Mouse (Mus musculus): ENCODE measurements around the gene Olfr480. TPM values are rescaled to one million over a fixed set of nuclear protein-coding genes. Genes with fewer than 3 reads are reported as not detected.

Gene Olfr480
- total RNA-seq (2021) = not detected

DNA sequence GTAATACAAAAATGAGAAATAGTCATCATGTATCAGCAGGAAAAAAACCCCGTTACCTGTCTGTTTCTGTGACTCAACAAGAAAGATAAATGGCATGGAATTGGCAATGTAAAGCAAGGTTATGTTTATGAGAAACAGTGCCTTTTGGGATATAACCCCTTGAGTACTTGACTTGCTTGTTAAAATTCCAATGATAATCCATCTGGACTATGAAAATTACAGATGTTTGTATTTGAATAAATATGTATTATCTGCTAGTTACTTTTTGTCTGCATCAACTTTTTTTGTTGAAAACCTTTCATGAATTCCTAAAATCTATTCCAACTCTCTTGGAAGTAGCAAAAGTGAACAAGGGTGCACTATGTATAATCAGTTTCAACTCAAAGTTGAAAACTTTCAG, at the start of gene Olfr480:
TSS of gene Olfr480 (minus strand) at position 101 of the 400 bp plus-strand sequence.
- DNase-seq = no peak
- intact Hi-C loops (cut with DNase I) = no loop called here

DNA sequence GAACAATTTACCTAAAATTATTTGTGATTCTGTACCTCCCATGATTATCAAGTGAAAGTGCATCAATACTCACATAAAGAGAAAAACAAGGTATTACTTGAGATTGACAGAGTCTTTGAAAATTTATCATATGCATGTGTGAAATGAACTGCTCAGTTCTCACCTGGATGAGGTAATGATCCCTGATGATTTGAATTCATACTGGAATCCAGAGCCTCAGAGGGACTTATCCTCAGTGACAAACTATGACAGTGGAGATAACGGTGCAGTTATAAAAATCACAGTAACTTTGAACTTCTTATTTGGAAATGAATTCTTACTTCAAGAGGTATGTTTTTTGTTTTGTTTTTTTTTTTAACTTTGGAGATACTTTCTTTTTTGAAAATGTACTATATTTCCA, 33.4 kb upstream of the Olfr480 start, which contains the start of gene Olfr483:
TSS of gene Olfr483 (plus strand) at position 301 of the 400 bp plus-strand sequence.
- no peak for DNase-seq
- intact Hi-C loops (cut with DNase I) = no loop called here

DNA sequence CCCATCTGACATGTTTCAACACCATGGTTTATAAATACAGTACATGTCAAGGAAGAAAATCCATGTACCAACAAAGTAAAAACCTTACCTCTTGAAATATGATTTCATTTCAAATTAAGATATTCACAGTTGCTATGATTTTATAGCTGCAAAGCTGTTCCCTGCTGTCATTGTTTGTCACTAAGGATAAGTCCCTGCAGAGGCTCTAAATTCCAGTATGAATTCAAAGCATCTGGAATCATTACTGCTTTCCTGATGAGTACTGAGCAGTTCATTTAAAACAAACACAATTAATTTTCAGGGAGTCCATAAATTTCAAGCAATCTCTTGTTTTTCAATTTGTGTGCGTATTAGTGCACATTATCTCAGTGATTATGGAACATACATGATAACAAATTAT, 30.3 kb upstream of the Olfr480 start, which contains the start of gene Olfr482:
TSS of gene Olfr482 (minus strand) at position 101 of the 400 bp plus-strand sequence.
- DNase-seq = no peak
- intact Hi-C loops (cut with DNase I) = no loop called here

DNA sequence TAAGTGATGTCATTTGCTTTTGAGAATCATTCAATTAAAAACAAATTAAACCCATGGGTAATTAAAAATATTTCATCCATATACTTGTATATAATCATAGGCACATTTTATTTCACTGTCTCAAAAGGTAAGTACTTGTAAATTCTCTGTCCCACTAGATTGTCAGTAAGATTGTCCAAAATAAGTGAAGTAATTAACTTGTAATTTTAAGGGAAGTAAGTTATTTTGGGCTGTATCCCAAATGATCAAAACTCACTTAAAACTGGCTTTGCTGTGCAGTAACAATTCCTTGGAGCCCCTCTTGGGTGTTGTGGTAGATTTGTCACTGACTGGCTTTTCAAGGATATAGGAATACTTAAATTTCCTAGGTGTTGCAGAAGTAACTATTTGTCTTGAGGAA, 12.4 kb upstream of the Olfr480 start, which contains the start of gene Olfr481:
TSS of gene Olfr481 (plus strand) at position 301 of the 400 bp plus-strand sequence.
- intact Hi-C loops (cut with DNase I) = no loop called here
- DNase-seq = no peak

DNA sequence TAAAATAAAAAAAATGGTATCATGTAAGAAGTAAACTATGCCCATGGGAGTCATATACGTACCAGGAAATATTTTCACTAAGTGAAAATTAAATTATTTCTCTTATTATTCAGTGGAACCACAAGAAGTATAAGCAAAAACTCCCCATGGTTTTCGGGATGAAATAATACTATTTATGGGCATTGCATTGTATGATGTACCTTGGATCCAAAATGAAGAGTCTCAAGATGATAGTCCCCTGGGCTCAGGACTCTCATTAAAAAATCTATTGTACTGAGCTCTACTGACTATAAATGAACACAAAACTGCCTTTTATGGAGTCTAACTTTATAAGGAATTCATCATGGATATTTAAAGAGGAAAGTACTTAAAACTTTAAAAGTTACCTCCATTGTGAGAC, 16.8 kb downstream of the Olfr480 start, which contains the start of gene Olfr479:
TSS of gene Olfr479 (plus strand) at position 301 of the 400 bp plus-strand sequence.
- no peak for DNase-seq
- intact Hi-C loops (cut with DNase I) = no loop called here

DNA sequence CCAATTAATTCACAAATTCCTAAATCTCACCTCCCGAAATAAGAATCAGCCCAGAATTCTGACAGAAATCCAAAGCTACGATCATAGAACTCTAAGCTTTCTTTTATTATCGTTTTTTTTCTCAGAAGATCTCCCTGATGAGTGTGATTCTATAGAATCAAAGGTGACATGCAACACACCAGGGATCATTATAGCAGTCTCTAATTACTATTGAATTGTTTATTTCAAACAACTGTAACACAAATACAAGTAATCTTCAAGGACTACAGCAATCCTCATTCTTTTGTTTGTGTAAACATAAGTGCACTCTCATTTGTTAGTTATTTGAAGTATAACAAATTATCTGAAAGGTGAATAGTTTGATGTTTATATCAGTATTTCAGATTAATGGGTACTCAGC, 33.3 kb downstream of the Olfr480 start, which contains the start of gene Olfr478:
TSS of gene Olfr478 (minus strand) at position 101 of the 400 bp plus-strand sequence.
- intact Hi-C loops (cut with DNase I) = no loop called here

More for the DNA sequence above, 33.3 kb downstream of the Olfr480 start, which contains the start of gene Olfr478:
- DNase-seq = no peak

Other genes with a start within 250 kb of the Olfr480 start
- not detected for gene Olfr469, start 241.8 kb downstream of the Olfr480 start, total RNA-seq (2021)
- gene Olfr470, start 219.9 kb downstream of the Olfr480 start, total RNA-seq (2021) = not detected
- gene Olfr472, start 169.4 kb downstream of the Olfr480 start, total RNA-seq (2021) = not detected
- not detected for gene Olfr473, start 136.9 kb downstream of the Olfr480 start, total RNA-seq (2021)
- gene Olfr474, start 112.7 kb downstream of the Olfr480 start, total RNA-seq (2021) = not detected
- gene Olfr476, start 102.5 kb downstream of the Olfr480 start, total RNA-seq (2021) = not detected
- gene Olfr477, start 80.7 kb downstream of the Olfr480 start, total RNA-seq (2021) = not detected
- not detected for gene Olfr478, start 33.4 kb downstream of the Olfr480 start, total RNA-seq (2021)
- gene Olfr479, start 16.7 kb downstream of the Olfr480 start, total RNA-seq (2021) = not detected
- not detected for gene Olfr481, start 12.5 kb upstream of the Olfr480 start, total RNA-seq (2021)
- gene Olfr482, start 30.2 kb upstream of the Olfr480 start, total RNA-seq (2021) = 1 to 10 TPM in 1 of 2 experiments, under 1 TPM in 1; 0.62 to 1.0 TPM
- gene Olfr483, start 33.5 kb upstream of the Olfr480 start, total RNA-seq (2021) = not detected
- not detected for gene Olfr484, start 60.1 kb upstream of the Olfr480 start, total RNA-seq (2021)
- gene Olfr485, start 92.5 kb upstream of the Olfr480 start, total RNA-seq (2021) = not detected
- gene Olfr486, start 105.4 kb upstream of the Olfr480 start, total RNA-seq (2021) = not detected
- not detected for gene Olfr487, start 147.3 kb upstream of the Olfr480 start, total RNA-seq (2021)
- not detected for gene Olfr488, start 191.0 kb upstream of the Olfr480 start, total RNA-seq (2021)
- not detected for gene Olfr490, start 221.6 kb upstream of the Olfr480 start, total RNA-seq (2021)
- not detected for gene Olfr491, start 246.1 kb upstream of the Olfr480 start, total RNA-seq (2021)